In the genomic region with DNA sequence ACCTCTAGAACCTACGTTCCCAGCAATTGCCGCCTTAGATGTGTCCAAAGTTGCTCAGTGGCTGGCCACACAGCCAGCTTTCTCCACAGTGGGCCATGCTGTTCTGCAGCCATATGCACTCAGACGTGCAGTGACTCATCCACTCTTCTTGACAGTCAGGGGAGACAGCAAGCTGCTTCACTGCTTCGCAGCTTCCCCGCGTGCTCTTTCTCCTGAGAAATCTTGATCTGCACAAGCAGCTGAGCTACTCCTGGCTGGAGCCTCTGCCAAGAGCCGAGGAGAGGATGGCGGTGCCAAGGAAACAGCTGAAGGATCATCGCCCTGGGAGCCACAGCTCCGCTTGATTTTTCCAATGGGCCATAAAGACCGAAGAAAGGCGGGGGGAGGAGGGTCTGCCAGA, we compare ENCODE assay signal across 12 mouse cellular contexts.
DNase-seq lines count a peak whose midpoint lies in the region; ATAC-seq lines count a peak whose summit lies in the region.
"Had no signal": no experiment of that assay in that cellular context is flagged by ENCODE, and none has a peak within 500 bp of the region (broad histone marks: within the 10 kb centered on the region; RNA-seq: fewer than 3 reads in every experiment).

No protein-coding gene starts in this region.

- intact Hi-C loops in gastrocnemius, postnatal 36 days (cut with DNase I), result no loop called here

- no peaks in the 10 kb centered on the region for H3K36me3 ChIP-seq in heart, embryonic 10.5 days
- H3K36me3 ChIP-seq in neural tube, embryonic 13.5 days, result peaks cover 15% of the 10 kb centered on the region
- H3K36me3 ChIP-seq: heart, embryonic 13.5 days had no signal

- peak; percentile 4 to 10 for DNase-seq in heart, adult 9 months (ENCODE audit: low spot score in 2 of 2)
- DNase-seq in heart, embryonic 10.5 days (ENCODE audit: low spot score), result no peak
- peak; percentile 94 for DNase-seq in brain, adult 2 months (ENCODE audit: low read depth, low spot score)
- peak; percentile 61 to 73 for DNase-seq in gastrocnemius, postnatal 36 days
- DNase-seq in spleen, adult 18-20 months, result no peak
- DNase-seq in adipocyte (ENCODE audit: low spot score), result no peak
- no peak for DNase-seq in natural killer cell, adult 2 months (ENCODE audit: low spot score in 2 of 2)
- DNase-seq: cerebellum, adult 9-10 months had no signal

- WGBS in heart, embryonic 10.5 days, result 71% methylated on average over 12 of the region's 12 CpGs
- 26% methylated on average over 12 of the region's 12 CpGs for WGBS in neural tube, embryonic 13.5 days

- H3K9ac ChIP-seq in neural tube, embryonic 13.5 days, result no peak overlapping the region
- H3K9ac ChIP-seq: heart, embryonic 13.5 days; neural tube, embryonic 12.5 days had no signal

- ATAC-seq in neural tube, embryonic 13.5 days (ENCODE audit: low read depth), result peak; percentile 45

- peaks cover 97% of the 10 kb centered on the region for H3K27me3 ChIP-seq in heart, embryonic 10.5 days (ENCODE audit: insufficient read depth, poor library complexity, severe bottlenecking)
- H3K27me3 ChIP-seq in neural tube, embryonic 13.5 days, result no peaks in the 10 kb centered on the region
- H3K27me3 ChIP-seq: neural tube, embryonic 12.5 days had no signal

- H3K4me1 ChIP-seq in heart, embryonic 10.5 days, result no peaks in the 10 kb centered on the region
- H3K4me1 ChIP-seq in neural tube, embryonic 13.5 days (replicated peaks), result peaks cover 91% of the 10 kb centered on the region

- no peak overlapping the region for H3K27ac ChIP-seq in heart, embryonic 10.5 days
- peak overlapping the region; percentile 86 for H3K27ac ChIP-seq in neural tube, embryonic 13.5 days (replicated peaks)
- H3K27ac ChIP-seq: heart, embryonic 13.5 days; neural tube, embryonic 12.5 days had no signal

- H3K4me3 ChIP-seq in heart, embryonic 10.5 days, result no peak overlapping the region
- H3K4me3 ChIP-seq in neural tube, embryonic 13.5 days, result no peak overlapping the region
- H3K4me3 ChIP-seq: heart, embryonic 13.5 days; neural tube, embryonic 12.5 days had no signal

- no peaks in the 10 kb centered on the region for H3K9me3 ChIP-seq in heart, embryonic 10.5 days
- H3K9me3 ChIP-seq in neural tube, embryonic 13.5 days, result no peaks in the 10 kb centered on the region
- H3K9me3 ChIP-seq: neural tube, embryonic 12.5 days had no signal

- 0 out of 2 replicates have a peak overlapping the region, but pooled peaks have one; percentile 4 for H3K4me2 ChIP-seq in neural tube, embryonic 13.5 days
- H3K4me2 ChIP-seq: heart, embryonic 13.5 days; liver, embryonic 11.5 days; neural tube, embryonic 12.5 days had no signal

Comparison
In these comparisons a context has a peak if more than half of its experiments do, and no peak if none do; other contexts are left out.
1. DNase-seq: peak in heart, adult 9 months (2 of 2), brain, adult 2 months (single experiment) and gastrocnemius, postnatal 36 days (2 of 2); none in heart, embryonic 10.5 days (single experiment), spleen, adult 18-20 months (0 of 2), adipocyte (single experiment) and natural killer cell, adult 2 months (0 of 2).